Mouse (Mus musculus) C2C12 (cell line): ENCODE measurements at regions not wholly inside any gene's neighbourhood (a gene's known extent, or its start where the extent isn't known, plus 50 kb on each side); places are given as distances from the start of the nearest gene placed in this dataset.

ENCODE experiments used
- H3K27me3 ChIP-seq: one replicate; pipeline ENCODE4 v1.6.1; 2011; ENCODE audit not compliant: control insufficient read depth, insufficient read depth, insufficient read length
- H3K36me3 ChIP-seq: one replicate; pipeline ENCODE4 v1.6.1; 2011; ENCODE audit not compliant: control insufficient read depth, insufficient read depth
- H3K4me3 ChIP-seq: one replicate; pipeline ENCODE4 v1.5.1; 2011; ENCODE audit warnings: mild to moderate bottlenecking, control low read depth; ENCODE audit not compliant: poor library complexity, insufficient read depth, severe bottlenecking
- H3K79me2 ChIP-seq: one replicate; pipeline ENCODE4 v1.6.1; 2011; ENCODE audit not compliant: control insufficient read depth, insufficient read depth
- H3K79me3 ChIP-seq: one replicate; pipeline ENCODE4 v1.6.1; 2011; ENCODE audit warnings: low read depth, control low read depth
- H3ac ChIP-seq: one replicate; pipeline ENCODE3; 2011; ENCODE audit warnings: low read depth; ENCODE audit not compliant: control insufficient read depth, insufficient read length
- CEBPB ChIP-seq: IDR thresholded peaks from one replicate; pipeline ENCODE4 v1.6.1; 2011; ENCODE audit warnings: low read depth, mild to moderate bottlenecking, control low read depth, moderate library complexity
- CTCF ChIP-seq: IDR thresholded peaks from one replicate; pipeline ENCODE4 v1.5.1; 2011; ENCODE audit not compliant: control insufficient read depth, insufficient read depth, insufficient read length
- FOSL1 ChIP-seq: IDR thresholded peaks from one replicate; pipeline ENCODE4 v1.8.0; 2011; ENCODE audit warnings: mild to moderate bottlenecking, low read length; ENCODE audit not compliant: poor library complexity, insufficient read depth, severe bottlenecking
- MAX ChIP-seq: IDR thresholded peaks from one replicate; pipeline ENCODE4 v1.6.1; 2011; ENCODE audit warnings: mild to moderate bottlenecking, control low read depth
- MYOD1 ChIP-seq: IDR thresholded peaks from one replicate; pipeline ENCODE4 v1.6.1; 2011; ENCODE audit warnings: low read depth; ENCODE audit not compliant: control insufficient read depth, insufficient read length
- MYOG ChIP-seq: IDR thresholded peaks from one replicate; pipeline ENCODE4 v1.6.1; 2011; ENCODE audit not compliant: control insufficient read depth, insufficient read length; ENCODE audit errors: extremely low read depth
- USF1 ChIP-seq: IDR thresholded peaks from one replicate; pipeline ENCODE4 v1.6.1; 2011; ENCODE audit warnings: low read depth, mild to moderate bottlenecking, control low read depth, moderate library complexity

DNA sequence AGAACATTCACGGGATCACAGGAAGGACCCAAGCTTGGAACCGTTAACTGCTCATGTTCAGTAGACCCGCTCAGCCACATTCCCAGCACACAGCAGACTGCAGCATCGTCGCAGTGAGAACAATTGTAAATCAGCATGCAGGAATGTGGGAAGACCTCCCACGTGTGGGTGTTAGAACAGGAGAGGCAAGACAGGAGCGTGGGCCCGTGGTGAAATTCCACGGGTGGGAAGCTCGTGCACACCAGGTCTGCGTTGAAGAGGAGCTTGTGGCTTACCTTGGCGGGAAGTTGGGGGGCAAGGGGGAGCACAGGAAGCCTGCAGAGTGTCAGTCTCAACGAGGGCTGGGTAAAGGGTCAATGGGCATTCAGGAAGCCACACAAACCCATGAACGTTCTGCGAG, 238.2 kb upstream of the Dio3 start:
- Histone ChIP-seq H3K79me3 (no peaks in the 10 kb centered on the region), H3ac (no peak overlapping the region), H3K79me2 (no peaks in the 10 kb centered on the region), H3K27me3 (no peaks in the 10 kb centered on the region), H3K4me3 (no peak overlapping the region), H3K36me3 (no peaks in the 10 kb centered on the region)
- TF ChIP-seq USF1 (no peak), MAX (no peak), MYOG (no peak), CEBPB (no peak), CTCF (no peak), FOSL1 (no peak), MYOD1 (no peak)

DNA sequence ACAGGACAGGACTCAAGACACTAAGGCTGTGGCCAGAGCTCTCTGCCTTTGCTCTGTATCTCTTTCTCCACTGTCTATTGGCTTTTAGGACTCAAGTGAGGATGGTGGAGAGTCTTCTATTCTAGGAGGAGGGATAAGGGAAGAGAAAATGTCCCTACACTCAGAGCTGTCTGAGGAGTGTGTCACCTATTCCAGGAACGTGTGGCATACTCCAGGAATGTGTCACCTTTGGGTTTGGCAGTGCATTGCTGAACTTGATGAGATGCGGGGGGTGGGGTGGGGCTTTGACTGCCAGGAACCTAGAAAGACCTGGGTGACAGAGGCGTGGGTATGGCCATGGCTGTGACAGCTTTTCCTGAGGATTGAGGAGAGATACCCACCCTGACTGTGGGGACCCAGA, 237.1 kb upstream of the Dio3 start:
- Histone ChIP-seq H3K4me3 (no peak overlapping the region), H3K79me2 (no peaks in the 10 kb centered on the region)
- no peak for TF ChIP-seq CTCF
- TF ChIP-seq FOSL1 = no peak
- TF ChIP-seq CEBPB = no peak
- TF ChIP-seq MAX = no peak
- no peak for TF ChIP-seq MYOG
- no peak for TF ChIP-seq USF1
- no peak for TF ChIP-seq MYOD1

DNA sequence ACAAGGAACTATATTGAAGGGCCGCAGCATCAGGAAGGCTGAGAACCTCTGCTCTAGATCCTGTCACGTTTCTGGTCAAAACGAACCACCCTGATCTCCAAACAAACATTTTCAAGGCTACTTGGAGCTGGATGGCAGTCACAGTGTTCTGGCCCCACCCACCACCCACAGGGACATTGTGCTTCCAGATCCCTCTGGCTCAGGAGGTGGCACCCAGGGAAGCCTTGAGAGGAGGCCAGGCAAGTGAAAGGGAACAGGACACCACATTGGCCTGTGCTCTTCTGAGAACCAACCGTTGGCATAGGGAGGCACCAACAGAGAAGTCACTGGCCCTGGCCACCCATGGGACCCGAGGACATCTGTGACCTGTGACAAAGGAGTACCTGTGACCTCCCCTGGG, 234.6 kb upstream of the Dio3 start:
- Histone ChIP-seq H3K79me2 (no peaks in the 10 kb centered on the region), H3K79me3 (no peaks in the 10 kb centered on the region), H3K27me3 (no peaks in the 10 kb centered on the region), H3K4me3 (no peak overlapping the region), H3ac (no peak overlapping the region), H3K36me3 (no peaks in the 10 kb centered on the region)
- TF ChIP-seq MYOD1 = no peak
- no peak for TF ChIP-seq FOSL1
- no peak for TF ChIP-seq CEBPB
- TF ChIP-seq MYOG = no peak
- TF ChIP-seq USF1 = no peak
- TF ChIP-seq MAX = no peak
- no peak for TF ChIP-seq CTCF

More for the DNA sequence above, 237.1 kb upstream of the Dio3 start:
- H3ac ChIP-seq = no peak overlapping the region
- no peaks in the 10 kb centered on the region for H3K36me3 ChIP-seq
- no peaks in the 10 kb centered on the region for H3K79me3 ChIP-seq
- no peaks in the 10 kb centered on the region for H3K27me3 ChIP-seq

DNA sequence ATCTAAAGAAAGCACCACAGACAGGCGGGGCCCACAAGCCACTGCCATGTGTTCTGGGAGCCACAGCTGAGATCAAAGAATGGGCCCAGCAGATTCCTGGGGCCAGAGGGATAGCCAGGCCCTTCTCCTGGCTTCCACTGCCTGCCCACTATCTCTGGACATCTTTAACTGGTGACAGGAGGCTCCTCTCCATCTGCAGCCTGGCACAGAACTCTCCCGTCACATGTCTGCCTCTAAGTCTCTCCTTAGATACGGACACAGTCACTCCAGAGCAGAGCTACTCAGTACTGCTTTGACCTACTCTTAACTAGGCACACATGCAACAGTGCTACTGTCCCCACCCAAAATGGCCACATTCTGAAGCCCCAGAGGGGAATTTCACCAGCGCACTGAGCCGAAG, 234.1 kb upstream of the Dio3 start:
- H3ac ChIP-seq = no peak overlapping the region
- no peaks in the 10 kb centered on the region for H3K79me3 ChIP-seq
- TF ChIP-seq MYOD1 (no peak), CEBPB (no peak), CTCF (no peak), FOSL1 (no peak), MAX (no peak), MYOG (no peak), USF1 (no peak)
- H3K36me3 ChIP-seq = no peaks in the 10 kb centered on the region
- H3K27me3 ChIP-seq = no peaks in the 10 kb centered on the region
- no peak overlapping the region for H3K4me3 ChIP-seq
- H3K79me2 ChIP-seq = no peaks in the 10 kb centered on the region

DNA sequence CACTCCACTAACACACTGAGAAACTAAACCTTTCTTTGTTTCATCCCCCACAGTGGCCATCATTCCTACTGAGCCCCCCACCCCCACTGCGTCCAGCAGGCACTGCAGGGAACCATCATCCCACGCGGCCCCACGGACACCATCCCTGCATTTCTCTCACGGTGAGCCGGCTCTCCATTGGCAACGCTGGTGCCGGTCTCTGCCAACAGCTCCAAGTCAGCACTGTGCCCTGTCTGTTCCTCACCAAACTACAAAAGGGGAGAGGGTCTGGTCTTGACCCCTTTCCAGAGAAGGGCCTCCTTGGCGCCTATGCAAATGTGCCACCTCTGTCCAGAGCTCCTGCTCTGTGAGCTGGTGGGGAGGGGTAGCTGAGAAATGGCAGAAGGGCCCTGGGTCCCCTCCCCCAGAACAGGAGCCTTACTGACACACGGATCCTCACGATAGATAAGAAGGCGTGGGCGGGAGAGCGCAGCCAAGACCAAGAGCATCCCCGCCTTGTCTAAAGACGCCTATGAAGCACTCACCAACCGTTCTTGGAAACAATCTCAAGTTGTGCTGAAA, 233.0 kb upstream of the Dio3 start:
- Histone ChIP-seq H3K79me3 (no peaks in the 10 kb centered on the region), H3ac (no peak overlapping the region), H3K79me2 (no peaks in the 10 kb centered on the region), H3K27me3 (no peaks in the 10 kb centered on the region), H3K36me3 (no peaks in the 10 kb centered on the region), H3K4me3 (no peak overlapping the region)
- TF ChIP-seq MAX (no peak), CTCF (no peak), MYOG (no peak), MYOD1 (no peak), USF1 (no peak), CEBPB (no peak), FOSL1 (no peak)
